Mouse (Mus musculus) G1E (cell line): ENCODE measurements around the gene Sntb2.

Experiments
- CTCF ChIP-seq: IDR thresholded peaks from 2 replicates; pipeline ENCODE4 v1.5.1; 2012; ENCODE audit warnings: low read depth, low read length, inconsistent platforms, mixed read lengths
- GATA1 ChIP-seq: IDR thresholded peaks from 2 replicates; pipeline ENCODE4 v1.6.1; 2012; ENCODE audit warnings: borderline replicate concordance, low read length, inconsistent platforms, mixed read lengths
- GATA2 ChIP-seq: IDR thresholded peaks from 2 replicates; pipeline ENCODE4 v1.6.1; 2012; ENCODE audit warnings: low read depth, low read length, inconsistent platforms, borderline replicate concordance
- TAL1 ChIP-seq: conservative IDR thresholded peaks from 2 replicates; pipeline ENCODE4 v1.6.1; 2012; ENCODE audit warnings: low read depth, low read length, inconsistent platforms, mixed read lengths

DNA sequence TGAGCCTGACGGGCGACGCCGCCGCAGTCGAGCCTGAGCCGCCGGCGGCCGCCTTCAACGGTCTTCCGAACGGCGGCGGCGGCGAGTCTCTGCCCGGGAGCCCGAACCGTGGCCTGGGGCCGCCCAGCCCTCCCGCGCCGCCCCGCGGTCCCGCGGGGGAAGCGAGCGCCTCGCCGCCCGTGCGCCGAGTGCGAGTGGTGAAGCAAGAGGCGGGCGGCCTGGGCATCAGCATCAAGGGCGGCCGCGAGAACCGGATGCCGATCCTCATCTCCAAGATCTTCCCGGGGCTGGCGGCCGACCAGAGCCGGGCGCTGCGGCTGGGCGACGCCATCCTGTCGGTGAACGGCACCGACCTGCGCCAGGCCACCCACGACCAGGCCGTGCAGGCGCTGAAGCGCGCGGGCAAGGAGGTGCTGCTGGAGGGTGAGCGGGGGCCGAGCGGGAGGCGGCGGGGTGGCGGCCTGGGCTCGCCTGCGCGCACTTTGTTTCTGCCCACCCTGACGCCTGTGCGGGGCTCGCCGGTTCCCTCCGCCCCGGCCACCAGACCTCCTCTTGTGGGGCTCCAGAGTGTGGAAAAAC is 438 bp downstream of the Sntb2 start:
- no peak for TF ChIP-seq TAL1
- TF ChIP-seq CTCF = no peak
- TF ChIP-seq GATA1 = no peak
- TF ChIP-seq GATA2 = no peak
